Mouse (Mus musculus) stomach, postnatal 0 days (tissue): ENCODE measurements at regions not wholly inside any gene's neighbourhood (a gene's known extent, or its start where the extent isn't known, plus 50 kb on each side); places are given as distances from the start of the nearest gene placed in this dataset.

Experiments
- CTCF ChIP-seq: IDR thresholded peaks from 2 replicates; pipeline ENCODE4 v1.5.1; 2016; ENCODE audit warnings: antibody characterized with exemption, low read depth, mild to moderate bottlenecking, moderate library complexity
- EP300 ChIP-seq: optimal IDR thresholded peaks from 2 replicates; pipeline ENCODE3; 2016; ENCODE audit warnings: antibody characterized with exemption

- TF ChIP-seq EP300 (no peak), CTCF (no peak)
These were observed 126.0 kb upstream of the Col3a1 start for GRCm38 (mm10) chr1:45185341-45185740.
